Mouse (Mus musculus) brain, embryonic 18.5 days (tissue): ENCODE results near the gene Dytn.

Source experiments
- DNase-seq: peaks from one replicate; pipeline ENCODE4 v3.0.0-alpha.2; 2012; ENCODE audit warnings: low read depth, low spot score

Gene Dytn

GRCm38 (mm10) chr1:63579153-63579552 lies 107.6 kb downstream of the Dytn start:
- no peak for DNase-seq

- no peak for DNase-seq
Observed at GRCm38 (mm10) chr1:63576803-63577202, 109.9 kb downstream of the Dytn start.

GRCm38 (mm10) chr1:63573864-63574611 lies 112.7 kb downstream of the Dytn start:
- DNase-seq = no peak

GRCm38 (mm10) chr1:63573432-63573831 lies 113.3 kb downstream of the Dytn start:
- DNase-seq = no peak
